Mouse (Mus musculus): Measurements from ENCODE around the gene Arhgap18.

DNA sequence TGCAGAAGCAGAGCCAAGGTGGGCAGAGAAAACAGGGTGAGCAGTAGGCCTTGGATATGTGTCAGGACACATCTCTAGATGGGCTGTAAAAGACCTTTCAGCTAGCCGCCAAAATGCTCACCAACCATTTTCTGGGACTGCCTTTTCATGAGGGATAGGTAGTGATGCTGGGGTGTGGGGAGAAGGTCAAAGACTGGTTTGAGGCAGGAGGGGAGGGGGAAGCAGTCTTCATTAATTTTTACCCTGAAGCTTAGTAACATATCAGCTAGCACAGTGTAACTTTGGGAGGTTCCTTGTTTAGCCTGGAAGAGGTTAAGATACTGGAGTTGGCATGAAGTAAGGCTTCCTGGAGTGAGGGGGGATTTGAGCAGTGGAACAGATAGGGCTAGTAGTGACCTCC lies 21.0 kb downstream of the Arhgap18 start:
- TF ChIP-seq CTCF (IDR thresholded peaks at IDR 0.05; ENCODE audit: low read depth), result no peak
- TF ChIP-seq EP300 (IDR thresholded peaks at IDR 0.05; ENCODE audit: low read depth), result no peak
